Mouse (Mus musculus) MEL (cell line): ENCODE measurements around the gene Aff3. TPM values are rescaled to one million over a fixed set of nuclear protein-coding genes. Genes with fewer than 3 reads are reported as not detected.
A peak's percentile ranks its signal among the peaks of the same experiment; 100 is the strongest.

Experiments used
- DNase-seq: peaks from one replicate; pipeline ENCODE4 v3.0.0; 2011; ENCODE audit warnings: low read depth, low spot score
- H3K27ac ChIP-seq: 2 replicates; pipeline ENCODE4 v1.5.1; 2012; ENCODE audit warnings: low read depth, mild to moderate bottlenecking, control low read depth, low read length, moderate library complexity; ENCODE audit not compliant: control insufficient read depth
- H3K27me3 ChIP-seq, 2 experiments: fragments of 150-350 bp in 1 of 2; sonication (generic) in 1 of 2; 2 replicates each; pipeline ENCODE4 v1.6.1; 2012; ENCODE audit warnings: low read length in 2 of 2, mild to moderate bottlenecking in 2 of 2, improper control_type of control experiment in 1 of 2, moderate library complexity in 1 of 2; ENCODE audit not compliant: insufficient read depth in 2 of 2, control insufficient read depth in 1 of 2
- H3K36me3 ChIP-seq, 2 experiments: 2 replicates each; pipeline ENCODE4 v1.6.1; 2012 to 2014; ENCODE audit warnings: low read length in 2 of 2, improper control_type of control experiment in 1 of 2, inconsistent platforms in 1 of 2, mild to moderate bottlenecking in 1 of 2; ENCODE audit not compliant: insufficient read depth in 2 of 2, control insufficient read depth in 1 of 2
- H3K4me1 ChIP-seq, 2 experiments: fragments of 150-350 bp in 1 of 2; sonication (generic) in 1 of 2; 2 replicates each; pipeline ENCODE4 v1.6.1; 2012; ENCODE audit warnings: low read length in 2 of 2, improper control_type of control experiment in 1 of 2, mild to moderate bottlenecking in 1 of 2; ENCODE audit not compliant: insufficient read depth in 2 of 2, control insufficient read depth in 1 of 2
- H3K4me3 ChIP-seq, 2 experiments: fragments of 150-350 bp in 1 of 2; sonication (generic) in 1 of 2; 2 replicates each; pipeline ENCODE4 v1.5.1; 2012; ENCODE audit warnings: low read depth in 2 of 2, low read length in 2 of 2, mild to moderate bottlenecking in 2 of 2, moderate library complexity in 2 of 2, control low read depth in 1 of 2, improper control_type of control experiment in 1 of 2; ENCODE audit not compliant: control insufficient read depth in 1 of 2, insufficient read depth in 1 of 2
- H3K79me2 ChIP-seq: 2 replicates; pipeline ENCODE4 v1.6.1; 2012; ENCODE audit warnings: mild to moderate bottlenecking, low read length, moderate library complexity; ENCODE audit not compliant: control insufficient read depth, poor library complexity, insufficient read depth
- H3K9ac ChIP-seq: 2 replicates; pipeline ENCODE4 v1.6.1; 2012; ENCODE audit warnings: low read depth, mild to moderate bottlenecking, control low read depth, low read length, moderate library complexity; ENCODE audit not compliant: control insufficient read depth, poor library complexity, severe bottlenecking
- H3K9me3 ChIP-seq: fragments of 150-350 bp; sonication (generic); replicated peaks from 2 replicates; pipeline ENCODE4 v1.6.1; 2012; ENCODE audit warnings: mild to moderate bottlenecking, low read length, improper control_type of control experiment, moderate library complexity; ENCODE audit not compliant: insufficient read depth
- CHD1 ChIP-seq: IDR thresholded peaks from 2 replicates; pipeline ENCODE4 v1.6.1; 2012; ENCODE audit warnings: low read depth, mild to moderate bottlenecking, inconsistent platforms, low read length, improper control_type of control experiment
- CHD2 ChIP-seq: IDR thresholded peaks from 2 replicates; pipeline ENCODE4 v1.6.1; 2011; ENCODE audit warnings: low read length, improper control_type of control experiment
- EP300 ChIP-seq, 2 experiments: IDR thresholded peaks; 2 replicates each; pipeline ENCODE4 v1.6.1; 2011; ENCODE audit warnings: improper control_type of control experiment in 2 of 2, low read length in 2 of 2, low read depth in 1 of 2, mild to moderate bottlenecking in 1 of 2
- GATA1 ChIP-seq: IDR thresholded peaks from 2 replicates; pipeline ENCODE4 v1.6.1; 2011; ENCODE audit warnings: low read depth, low read length, improper control_type of control experiment
- HCFC1 ChIP-seq: IDR thresholded peaks from 2 replicates; pipeline ENCODE4 v1.6.1; 2012; ENCODE audit warnings: low read depth, mild to moderate bottlenecking, inconsistent platforms, low read length, improper control_type of control experiment, moderate library complexity
- JUND ChIP-seq: IDR thresholded peaks from 2 replicates; pipeline ENCODE4 v1.6.1; 2011; ENCODE audit warnings: low read depth, mild to moderate bottlenecking, improper control_type of control experiment, low read length
- MEF2A ChIP-seq: IDR thresholded peaks from 2 replicates; pipeline ENCODE4 v1.6.1; 2014; ENCODE audit warnings: low read depth, mild to moderate bottlenecking, inconsistent platforms, low read length, improper control_type of control experiment; ENCODE audit not compliant: poor library complexity, insufficient replicate concordance, severe bottlenecking; ENCODE audit errors: extremely low read depth
- MXI1 ChIP-seq: IDR thresholded peaks from 2 replicates; pipeline ENCODE4 v1.6.1; 2011; ENCODE audit warnings: mild to moderate bottlenecking, low read depth, low read length, improper control_type of control experiment
- NELFE ChIP-seq: IDR thresholded peaks from 2 replicates; pipeline ENCODE4 v1.6.1; 2011; ENCODE audit warnings: low read depth, low read length, improper control_type of control experiment
- NRF1 ChIP-seq: IDR thresholded peaks from 2 replicates; pipeline ENCODE4 v1.6.1; 2014; ENCODE audit warnings: low read depth, mild to moderate bottlenecking, inconsistent platforms, low read length, improper control_type of control experiment, moderate library complexity; ENCODE audit not compliant: poor library complexity, insufficient read depth, severe bottlenecking
- POLR2AphosphoS2 ChIP-seq: IDR thresholded peaks from 2 replicates; pipeline ENCODE4 v1.6.1; 2011; ENCODE audit warnings: low read length, improper control_type of control experiment
- POLR2AphosphoS5 ChIP-seq: IDR thresholded peaks from 2 replicates; pipeline ENCODE4 v1.6.1; 2012; ENCODE audit warnings: low read depth, borderline replicate concordance, mild to moderate bottlenecking, inconsistent platforms, low read length, moderate library complexity, mixed read lengths
- SIN3A ChIP-seq: IDR thresholded peaks from 2 replicates; pipeline ENCODE4 v1.6.1; 2012; ENCODE audit warnings: low read length, improper control_type of control experiment, inconsistent platforms
- SMC3 ChIP-seq: IDR thresholded peaks from 2 replicates; pipeline ENCODE4 v1.6.1; 2011; ENCODE audit warnings: low read depth, low read length, improper control_type of control experiment
- TAL1 ChIP-seq: IDR thresholded peaks from 2 replicates; pipeline ENCODE4 v1.6.1; 2012; ENCODE audit warnings: mild to moderate bottlenecking, inconsistent platforms, low read length, moderate library complexity, mixed read lengths
- USF1 ChIP-seq: IDR thresholded peaks from 2 replicates; pipeline ENCODE4 v1.6.1; 2014; ENCODE audit warnings: low read depth, mild to moderate bottlenecking, inconsistent platforms, low read length, improper control_type of control experiment, moderate library complexity
- ZMIZ1 ChIP-seq: IDR thresholded peaks from 2 replicates; pipeline ENCODE4 v1.6.1; 2012; ENCODE audit warnings: low read depth, mild to moderate bottlenecking, inconsistent platforms, low read length, improper control_type of control experiment, moderate library complexity
- polyA plus RNA-seq, 2 experiments: library from polyadenylated mRNA; stranded (reverse) in 1 of 2; unstranded in 1 of 2; fragments of >175 nt in 1 of 2; fragments of >200 nt in 1 of 2; gene quantifications; 2 replicates each; pipeline versions ENCODE4 v1.2.1 to v1.2.4; 2012; ENCODE audit warnings: low replicate concordance in 2 of 2, low read depth in 1 of 2; ENCODE audit not compliant: insufficient read length in 2 of 2, insufficient read depth in 1 of 2, missing spikeins in 1 of 2
- total RNA-seq: library from RNA; depleted of rRNA; stranded (reverse); fragments of 300-350 nt; gene quantifications from 2 replicates; pipeline ENCODE4 v1.2.3, GENCODE M21; 2012

Aff3 gene
- total and polyA plus RNA-seq, 3 experiments: 18.5 to 41.1 (median 25.4) TPM

- Histone ChIP-seq H3K27ac (no peak overlapping the region), H3K4me3 (no peak overlapping the region), H3K27me3 (no peaks in the 10 kb centered on the region), H3K36me3 (no peaks in the 10 kb centered on the region; a peak in 1 of 4 replicates), H3K9me3 (no peaks in the 10 kb centered on the region), H3K79me2 (no peaks in the 10 kb centered on the region)
- DNase-seq: peak; percentile 28
- TF ChIP-seq NELFE (no peak), GATA1 (peak; percentile 51; the same call in 1 of the 2 replicates), SIN3A (no peak), MEF2A (no peak), USF1 (no peak)
- TF ChIP-seq, all 39 proteins: peak for 1
- Histone ChIP-seq H3K4me1 (no peaks in the 10 kb centered on the region), H3K9ac (no peak overlapping the region)
Observed at GRCm38 (mm10) chr1:38377930-38378329, 286.8 kb downstream of the Aff3 start.

- DNase-seq: no peak
- H3K36me3 ChIP-seq: no peaks in the 10 kb centered on the region; a peak in 1 of 4 replicates
- H3K79me2 ChIP-seq: no peaks in the 10 kb centered on the region
- H3K27ac ChIP-seq: no peak overlapping the region
- H3K9ac ChIP-seq: no peak overlapping the region
- no peaks in the 10 kb centered on the region for H3K27me3 ChIP-seq
- no peak overlapping the region for H3K4me3 ChIP-seq
- H3K9me3 ChIP-seq: no peaks in the 10 kb centered on the region
- no peaks in the 10 kb centered on the region for H3K4me1 ChIP-seq
- TF ChIP-seq POLR2AphosphoS5 (no peak), MXI1 (no peak), EP300 (IDR thresholded peaks at IDR 0.05; ENCODE audit: low read depth in 1 of 2, low read length in 2 of 2) (no peak), HCFC1 (no peak), SMC3 (no peak), TAL1 (no peak), JUND (no peak), POLR2AphosphoS2 (no peak), CHD2 (no peak), NRF1 (no peak), ZMIZ1 (no peak), CHD1 (no peak)
Observed at GRCm38 (mm10) chr1:38369166-38369565, 295.6 kb downstream of the Aff3 start.
